Mouse (Mus musculus): Measurements from ENCODE around the gene Kcnk16. TPM values are rescaled to one million over a fixed set of nuclear protein-coding genes. Genes with fewer than 3 reads are reported as not detected.
"Not testable (repeated sequence)": the region's sequence is repeated elsewhere in the genome, so short reads cannot be mapped to it uniquely, and the experiment has no call there.

Gene Kcnk16
- 0.14 TPM in 1 of 2 replicates, not detected in the other for polyA plus RNA-seq (2016; fragmentation: Nextera tagmentation; extraction: Ambion mirVana)

DNA sequence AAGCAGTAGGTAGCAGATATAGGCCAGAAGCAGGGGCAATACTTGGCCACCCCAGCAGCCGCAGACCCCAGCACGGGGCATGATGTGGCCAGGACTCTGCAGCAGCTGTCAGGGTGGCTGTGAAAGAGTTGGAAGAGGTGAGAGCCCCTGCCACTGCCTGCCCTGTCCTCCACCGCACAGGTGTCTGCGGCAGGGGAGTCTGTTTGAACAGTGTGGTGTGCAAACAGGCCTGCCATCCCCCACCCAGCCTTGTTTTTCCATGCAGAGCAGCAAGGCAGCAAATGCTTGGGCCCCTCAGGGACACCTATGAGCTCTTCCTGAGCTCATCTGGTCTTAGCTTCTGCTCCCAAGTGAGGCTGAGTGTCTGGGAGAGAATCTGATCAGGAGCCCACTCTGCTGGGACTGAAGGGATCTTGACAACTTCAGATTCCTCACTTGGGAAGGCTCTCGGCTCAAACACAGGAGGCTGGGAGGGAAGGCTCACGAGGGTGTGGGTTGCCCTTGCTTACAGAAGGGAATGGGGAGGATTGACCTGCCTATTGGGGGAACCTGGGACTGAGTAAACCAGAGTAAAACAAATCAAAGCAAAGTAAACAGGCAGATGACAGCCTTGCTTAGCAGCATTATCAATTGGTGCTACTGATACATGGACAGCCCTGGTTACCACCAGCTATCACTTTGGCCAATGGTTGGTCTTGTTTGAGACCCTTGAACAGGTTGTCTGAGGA lies at the start of gene Kcnk16:
Gene Kcnk16, minus strand, starts transcription at position 118 of the 728 bp plus-strand sequence.
- Histone ChIP-seq H3K36me3 (no peaks in the 10 kb centered on the region), H3K27me3 (no peaks in the 10 kb centered on the region), H3K27ac (no peak within 1 kb of the TSS), H3K9ac (no peak within 1 kb of the TSS), H3K4me3 (no peak within 1 kb of the TSS), H3K9me3 (replicated peaks) (peaks cover 7% of the 10 kb centered on the region; the same call in 1 of the 2 replicates), H3K4me1 (no peaks in the 10 kb centered on the region), H3K4me2 (replicated peaks) (no peak within 1 kb of the TSS)
- ATAC-seq (ENCODE audit: low FRiP score), result no peak
- WGBS, result 74% methylated on average over 6 of the region's 6 CpGs

DNA sequence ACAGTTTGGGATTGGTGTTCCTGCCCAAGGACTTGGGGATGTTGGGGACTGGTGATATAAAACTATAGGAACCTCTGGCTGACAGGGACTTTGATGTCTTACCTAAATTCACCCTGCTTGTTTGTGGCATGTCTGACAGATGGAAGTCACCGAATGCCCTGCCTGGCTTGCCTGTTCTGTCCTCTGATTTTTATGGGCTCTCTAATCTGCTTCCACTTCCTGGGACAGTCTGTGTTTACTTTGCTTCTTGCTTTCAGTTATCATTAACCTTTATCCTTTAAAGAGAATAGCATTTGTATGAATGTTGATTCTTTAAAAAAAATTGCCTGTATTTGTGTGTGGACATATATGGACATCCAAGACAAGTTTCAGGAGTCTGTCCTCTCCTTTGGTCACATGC lies 46.1 kb upstream of the Kcnk16 start:
- Histone ChIP-seq H3K27me3 (no peaks in the 10 kb centered on the region), H3K36me3 (peaks cover 24% of the 10 kb centered on the region), H3K4me3 (no peak overlapping the region), H3K9ac (no peak overlapping the region), H3K4me2 (replicated peaks) (no peak overlapping the region), H3K9me3 (replicated peaks) (no peaks in the 10 kb centered on the region), H3K4me1 (no peaks in the 10 kb centered on the region), H3K27ac (no peak overlapping the region)
- no peak for ATAC-seq (ENCODE audit: low FRiP score)
- 90% methylated on average over 1 of the region's 1 CpGs for WGBS

DNA sequence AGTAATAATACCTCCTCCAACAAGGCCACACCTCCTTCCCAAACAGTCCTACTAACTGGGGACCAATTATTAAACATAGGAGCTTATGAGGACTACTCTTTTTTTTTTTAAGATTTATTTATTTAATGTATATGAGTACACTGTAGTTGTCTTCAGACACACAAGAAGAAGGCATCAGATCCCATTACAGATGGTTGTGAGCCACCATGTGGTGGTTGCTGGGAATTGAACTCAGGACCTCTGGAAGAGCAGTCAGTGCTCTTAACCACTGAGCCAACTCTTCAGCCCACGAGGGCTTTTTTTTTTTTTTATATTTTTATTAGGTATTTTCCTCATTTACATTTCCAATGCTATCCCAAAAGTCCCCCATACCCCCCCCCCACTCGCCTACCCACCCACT lies 36.1 kb upstream of the Kcnk16 start:
- not testable (repeated sequence) for H3K4me2 ChIP-seq (replicated peaks); H3K27me3 ChIP-seq; H3K4me1 ChIP-seq; H3K4me3 ChIP-seq; H3K9me3 ChIP-seq (replicated peaks); ATAC-seq (ENCODE audit: low FRiP score); H3K9ac ChIP-seq; H3K27ac ChIP-seq
- H3K36me3 ChIP-seq, result peaks cover 17% of the 10 kb centered on the region
- 75% methylated on average over 2 of the region's 2 CpGs for WGBS

DNA sequence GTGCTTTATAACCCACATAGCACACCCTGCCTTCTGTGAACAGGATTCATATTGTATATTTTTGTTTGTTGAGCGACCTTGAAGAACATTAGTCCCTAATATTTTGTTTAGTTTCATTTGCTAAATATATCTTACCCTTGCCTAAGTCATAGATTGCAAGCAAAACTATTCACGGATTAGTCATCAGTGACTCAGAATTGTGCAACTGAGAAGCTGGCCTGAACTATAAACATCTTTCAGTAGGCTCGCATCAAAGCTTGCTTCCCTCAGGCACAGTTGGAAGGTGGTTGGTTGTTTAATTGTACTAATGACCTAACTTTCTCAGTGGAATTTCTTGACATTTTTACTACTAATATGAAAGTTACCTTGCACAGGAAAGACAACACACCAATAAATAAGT lies 29.1 kb upstream of the Kcnk16 start:
- WGBS, result 92% methylated on average over 3 of the region's 3 CpGs
- 0 out of 2 replicates have a peak, but pooled peaks cover 5% of the 10 kb centered on the region for H3K4me1 ChIP-seq

DNA sequence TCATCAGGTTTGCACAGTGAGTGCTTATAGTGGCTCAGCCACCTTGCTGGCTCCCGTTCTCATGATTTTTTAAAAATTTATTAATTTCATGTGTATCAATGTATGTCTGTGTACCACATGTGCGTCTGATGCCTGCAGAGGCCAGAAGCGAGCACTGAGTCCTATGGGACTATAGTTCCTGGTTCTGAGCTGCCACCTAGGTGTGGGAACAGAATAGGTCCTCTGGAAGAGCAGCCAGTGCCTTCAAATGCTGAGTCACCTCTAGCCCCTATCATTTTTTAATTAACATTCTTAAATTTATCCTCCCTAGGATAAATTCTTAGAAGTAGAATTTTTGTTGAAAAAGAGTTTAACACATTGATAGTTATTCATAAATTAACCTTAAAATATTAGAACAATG lies 28.6 kb upstream of the Kcnk16 start:
- Histone ChIP-seq H3K9ac (no peak overlapping the region), H3K36me3 (no peaks in the 10 kb centered on the region), H3K27me3 (no peaks in the 10 kb centered on the region), H3K9me3 (replicated peaks) (no peaks in the 10 kb centered on the region), H3K4me1 (0 out of 2 replicates have a peak, but pooled peaks cover 5% of the 10 kb centered on the region), H3K4me2 (replicated peaks) (no peak overlapping the region), H3K4me3 (no peak overlapping the region), H3K27ac (no peak overlapping the region)
- no peak for ATAC-seq (ENCODE audit: low FRiP score)
- WGBS, result 81% methylated on average over 3 of the region's 3 CpGs

More for the DNA sequence above, 29.1 kb upstream of the Kcnk16 start:
- no peak overlapping the region for H3K4me3 ChIP-seq
- H3K27me3 ChIP-seq, result no peaks in the 10 kb centered on the region
- H3K9ac ChIP-seq, result no peak overlapping the region
- H3K36me3 ChIP-seq, result no peaks in the 10 kb centered on the region
- ATAC-seq (ENCODE audit: low FRiP score), result no peak
- no peak overlapping the region for H3K4me2 ChIP-seq (replicated peaks)
- no peak overlapping the region for H3K27ac ChIP-seq
- H3K9me3 ChIP-seq (replicated peaks), result no peaks in the 10 kb centered on the region

DNA sequence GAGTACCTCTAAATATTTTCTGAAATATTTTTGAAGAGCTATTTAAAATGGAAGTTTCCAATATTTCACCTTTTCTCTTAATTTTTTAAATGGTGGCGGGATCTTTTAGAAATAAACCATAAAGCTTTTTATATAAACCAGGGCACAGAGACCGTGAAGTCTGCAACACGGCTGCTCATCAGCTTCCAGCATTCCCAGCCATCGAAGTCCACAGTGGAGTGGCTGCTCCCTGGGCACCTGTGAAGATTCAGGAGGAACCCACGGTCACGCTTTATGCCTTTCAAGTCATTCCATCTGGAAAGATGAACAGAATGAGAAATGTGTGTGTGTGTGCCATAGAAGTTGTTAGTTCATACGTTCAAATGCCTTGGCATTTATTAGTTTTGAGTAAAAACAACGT lies 25.9 kb upstream of the Kcnk16 start:
- 0 out of 2 replicates have a peak, but pooled peaks cover 5% of the 10 kb centered on the region for H3K4me1 ChIP-seq
- WGBS, result 46% methylated on average over 8 of the region's 8 CpGs
- H3K27me3 ChIP-seq, result no peaks in the 10 kb centered on the region
- H3K36me3 ChIP-seq, result no peaks in the 10 kb centered on the region
- peak; percentile 47; the same call in 1 of the 2 replicates for ATAC-seq (ENCODE audit: low FRiP score)
- peak overlapping the region; percentile 46 for H3K4me3 ChIP-seq
- H3K27ac ChIP-seq, result no peak overlapping the region
- H3K9ac ChIP-seq, result peak overlapping the region; percentile 2; the same call in 1 of the 2 replicates
- no peaks in the 10 kb centered on the region for H3K9me3 ChIP-seq (replicated peaks)
- H3K4me2 ChIP-seq (replicated peaks), result peak overlapping the region; percentile 50

DNA sequence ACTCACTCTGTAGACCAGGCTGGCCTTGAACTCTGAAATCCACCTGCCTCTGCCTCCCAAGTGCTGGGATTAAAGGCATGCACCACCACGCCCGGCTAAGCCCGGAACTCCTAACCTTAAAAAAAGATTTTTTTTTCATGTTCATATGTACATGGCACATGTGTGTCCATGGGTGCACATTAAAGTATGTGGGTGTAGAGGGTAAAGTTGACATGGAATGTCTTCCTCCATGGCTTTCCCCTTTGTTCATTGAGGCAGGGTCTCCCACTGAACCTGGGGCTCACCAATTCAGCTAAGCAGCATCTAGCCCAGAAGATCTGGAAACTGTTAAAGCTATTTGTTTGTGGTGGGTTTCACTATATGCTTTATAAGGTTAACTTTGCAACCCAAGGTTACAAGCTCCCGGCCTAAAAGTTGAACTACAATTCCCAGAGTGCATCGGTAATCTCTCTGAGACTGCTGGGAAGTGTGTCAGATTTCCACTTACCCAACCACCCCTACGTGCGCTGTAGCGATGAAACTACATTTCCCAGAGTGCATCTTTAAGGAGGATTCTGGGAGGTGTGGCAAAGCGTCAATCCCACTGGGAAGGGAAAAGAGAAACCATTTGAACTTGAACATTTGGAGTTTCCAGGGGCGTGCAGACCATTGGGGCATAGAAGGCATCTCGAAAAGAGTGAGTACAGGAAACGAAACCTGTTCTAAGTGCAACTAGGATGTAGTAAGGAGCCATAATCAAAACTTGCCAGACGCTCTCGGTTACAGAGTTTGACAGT lies 25.3 kb upstream of the Kcnk16 start, which contains the start of gene Nudt13:
Gene Nudt13, plus strand, starts transcription at position 581 of the 776 bp plus-strand sequence.
- Histone ChIP-seq H3K27ac (no peak within 1 kb of the TSS), H3K9ac (peak within 1 kb of the TSS; percentile 2; the same call in 1 of the 2 replicates)
- WGBS, result 24% methylated on average over 14 of the region's 14 CpGs

DNA sequence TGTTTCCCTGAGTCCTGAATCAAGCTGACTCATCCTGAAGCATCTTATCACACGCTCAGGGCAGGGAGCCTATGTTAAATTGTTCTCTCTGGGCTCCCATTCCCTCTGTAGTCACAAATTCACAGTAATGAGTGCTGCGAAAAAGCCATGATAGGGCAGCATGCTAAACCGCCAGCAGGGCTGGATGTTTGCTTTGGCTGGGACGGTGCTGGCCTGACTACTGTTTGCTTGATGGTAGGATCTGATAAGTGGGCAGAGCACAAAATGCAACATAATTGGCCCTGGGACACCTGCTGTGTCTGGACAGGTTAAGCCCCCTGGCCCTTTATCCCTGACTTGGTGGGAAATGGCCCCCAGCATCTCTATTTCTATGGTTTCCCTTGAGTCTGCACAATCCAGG lies 22.4 kb upstream of the Kcnk16 start:
- 61% methylated on average over 4 of the region's 4 CpGs for WGBS
- H3K27me3 ChIP-seq, result no peaks in the 10 kb centered on the region
- no peak overlapping the region for H3K27ac ChIP-seq
- no peak for ATAC-seq (ENCODE audit: low FRiP score)
- H3K9me3 ChIP-seq (replicated peaks), result no peaks in the 10 kb centered on the region
- H3K4me1 ChIP-seq, result 0 out of 2 replicates have a peak, but pooled peaks cover 5% of the 10 kb centered on the region
- no peak overlapping the region for H3K9ac ChIP-seq
- no peak overlapping the region for H3K4me3 ChIP-seq
- H3K36me3 ChIP-seq, result no peaks in the 10 kb centered on the region
- no peak overlapping the region for H3K4me2 ChIP-seq (replicated peaks)

More for the DNA sequence above, 25.3 kb upstream of the Kcnk16 start, which contains the start of gene Nudt13:
- H3K4me1 ChIP-seq, result 0 out of 2 replicates have a peak, but pooled peaks cover 5% of the 10 kb centered on the region
- ATAC-seq (ENCODE audit: low FRiP score), result peak; percentile 96
- H3K4me3 ChIP-seq, result peak within 1 kb of the TSS; percentile 46
- H3K27me3 ChIP-seq, result no peaks in the 10 kb centered on the region
- peak within 1 kb of the TSS; percentile 50 for H3K4me2 ChIP-seq (replicated peaks)
- H3K9me3 ChIP-seq (replicated peaks), result no peaks in the 10 kb centered on the region
- no peaks in the 10 kb centered on the region for H3K36me3 ChIP-seq

DNA sequence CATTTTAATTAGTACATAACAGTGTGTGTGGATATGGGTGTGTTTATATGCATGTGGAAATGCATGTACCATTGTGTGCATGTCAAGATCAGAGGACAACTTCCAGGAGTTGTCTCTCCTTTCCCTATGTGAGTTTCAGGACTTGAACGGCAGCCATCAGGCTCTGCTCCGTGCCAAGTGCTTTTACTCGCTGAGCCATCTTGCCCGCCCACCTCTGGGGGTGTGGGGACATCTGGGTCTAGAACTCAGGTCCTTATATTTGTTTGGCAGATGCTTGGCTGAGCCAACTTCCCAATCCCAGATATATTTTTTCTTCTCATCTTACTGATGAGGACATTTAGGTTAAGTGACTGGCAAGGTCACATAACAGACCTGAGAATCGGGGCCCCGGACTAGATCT lies 578 bp downstream of the Kcnk16 start:
- H3K4me1 ChIP-seq, result no peaks in the 10 kb centered on the region
- H3K4me3 ChIP-seq, result no peak overlapping the region
- no peaks in the 10 kb centered on the region for H3K36me3 ChIP-seq
- H3K27me3 ChIP-seq, result no peaks in the 10 kb centered on the region
- WGBS, result 83% methylated on average over 6 of the region's 6 CpGs
- H3K27ac ChIP-seq, result no peak overlapping the region
- ATAC-seq (ENCODE audit: low FRiP score), result no peak
- no peak overlapping the region for H3K4me2 ChIP-seq (replicated peaks)
- H3K9me3 ChIP-seq (replicated peaks), result no peaks in the 10 kb centered on the region; the same call in 1 of the 2 replicates
- no peak overlapping the region for H3K9ac ChIP-seq

DNA sequence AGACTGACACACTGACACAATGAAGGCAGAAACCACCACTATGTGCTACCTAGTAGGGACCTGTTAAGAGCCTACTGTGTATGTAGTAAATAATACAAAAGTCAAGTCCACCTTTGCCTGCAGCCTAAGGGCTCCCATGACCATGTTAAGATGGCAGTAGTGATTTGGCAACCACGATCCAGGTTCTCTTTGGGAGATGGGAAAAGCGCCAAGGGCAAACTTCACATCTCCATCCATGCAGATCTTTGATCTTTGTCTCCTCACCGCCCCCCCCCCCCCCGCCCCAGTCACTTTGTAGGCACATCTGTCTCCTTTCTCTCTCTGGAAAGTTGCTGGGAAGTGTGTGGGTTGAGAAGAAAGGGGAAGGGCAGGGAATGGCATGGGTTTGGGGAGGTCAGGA lies 6.7 kb downstream of the Kcnk16 start:
- no peak overlapping the region for H3K4me2 ChIP-seq (replicated peaks)
- no peak for ATAC-seq (ENCODE audit: low FRiP score)
- no peak overlapping the region for H3K4me3 ChIP-seq
- 59% methylated on average over 4 of the region's 4 CpGs for WGBS
- no peaks in the 10 kb centered on the region for H3K4me1 ChIP-seq
- H3K9me3 ChIP-seq (replicated peaks), result no peaks in the 10 kb centered on the region
- H3K36me3 ChIP-seq, result no peaks in the 10 kb centered on the region
- H3K9ac ChIP-seq, result no peak overlapping the region
- no peaks in the 10 kb centered on the region for H3K27me3 ChIP-seq
- H3K27ac ChIP-seq, result no peak overlapping the region

DNA sequence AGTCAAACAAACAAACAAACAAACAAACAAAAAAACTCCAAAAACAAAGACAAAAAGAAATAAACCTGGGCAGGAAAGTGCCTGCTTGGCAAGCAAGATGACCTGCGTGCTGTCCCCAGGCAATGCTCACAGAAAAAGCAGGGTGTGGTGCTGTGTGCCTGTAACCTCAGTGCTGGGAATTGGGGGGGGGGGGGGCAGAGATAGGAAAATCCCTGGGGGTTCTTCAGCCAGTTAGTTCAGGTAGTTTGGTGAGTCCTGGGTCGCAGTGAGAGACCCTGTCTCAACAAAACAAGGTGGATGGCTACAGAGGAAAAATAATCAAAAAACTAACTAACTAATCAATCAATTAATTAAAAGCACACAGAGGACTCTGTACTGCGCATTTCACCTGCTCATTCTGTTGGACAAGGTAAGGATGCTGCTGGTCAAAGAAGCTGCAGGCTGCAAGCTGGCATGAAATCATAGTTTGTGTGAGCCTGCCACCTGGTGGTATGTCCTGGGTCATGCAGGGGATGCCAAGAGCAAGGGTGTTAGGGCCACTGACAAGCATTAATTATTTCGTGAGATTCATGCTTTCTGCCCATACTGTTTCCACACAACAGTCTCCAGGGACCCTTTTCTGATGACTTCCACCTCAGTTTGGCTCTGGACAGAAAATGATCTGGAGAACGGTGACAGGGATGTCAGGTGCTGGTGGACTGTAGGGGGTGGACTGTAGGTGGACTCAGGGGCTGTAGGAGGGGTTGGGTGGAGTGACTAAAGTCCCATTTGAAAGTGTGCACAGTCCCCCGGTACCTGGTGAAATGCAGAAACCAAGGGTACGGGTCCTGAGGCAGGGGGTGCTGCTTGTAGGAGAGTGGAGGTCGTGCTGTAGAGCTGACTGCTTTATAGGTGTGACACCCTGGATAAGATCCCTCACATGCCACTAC lies 10.6 kb downstream of the Kcnk16 start:
- Histone ChIP-seq H3K27ac (no peak overlapping the region), H3K9ac (no peak overlapping the region), H3K4me3 (no peak overlapping the region), H3K27me3 (no peaks in the 10 kb centered on the region), H3K4me2 (replicated peaks) (no peak overlapping the region), H3K9me3 (replicated peaks) (no peaks in the 10 kb centered on the region), H3K36me3 (no peaks in the 10 kb centered on the region), H3K4me1 (no peaks in the 10 kb centered on the region)
- WGBS, result 63% methylated on average over 8 of the region's 8 CpGs
- peak; percentile 84 for ATAC-seq (ENCODE audit: low FRiP score)
